Mouse (Mus musculus) neutrophil, adult 5-6 weeks (primary cell): ENCODE results near the gene Ctxn1. TPM values are rescaled to one million over a fixed set of nuclear protein-coding genes. Genes with fewer than 3 reads are reported as not detected.

ENCODE experiments used
- ATAC-seq: fragments of 151-379, 151-347 bp; 2 replicates; pipeline ENCODE4 v1.8.0; 2017; ENCODE audit warnings: mild to moderate bottlenecking, moderate TSS enrichment; ENCODE audit not compliant: insufficient number of reproducible peaks, poor library complexity, low FRiP score, severe bottlenecking; ENCODE audit errors: extremely low read depth
- total RNA-seq: library from RNA; stranded (forward); fragments of 200-1000 nt; gene quantifications from 2 replicates; pipeline ENCODE4 v1.2.3, GENCODE M21; 2017

Ctxn1 gene
- total RNA-seq, 1 experiment from 2014 or later: 0.35 TPM

DNA sequence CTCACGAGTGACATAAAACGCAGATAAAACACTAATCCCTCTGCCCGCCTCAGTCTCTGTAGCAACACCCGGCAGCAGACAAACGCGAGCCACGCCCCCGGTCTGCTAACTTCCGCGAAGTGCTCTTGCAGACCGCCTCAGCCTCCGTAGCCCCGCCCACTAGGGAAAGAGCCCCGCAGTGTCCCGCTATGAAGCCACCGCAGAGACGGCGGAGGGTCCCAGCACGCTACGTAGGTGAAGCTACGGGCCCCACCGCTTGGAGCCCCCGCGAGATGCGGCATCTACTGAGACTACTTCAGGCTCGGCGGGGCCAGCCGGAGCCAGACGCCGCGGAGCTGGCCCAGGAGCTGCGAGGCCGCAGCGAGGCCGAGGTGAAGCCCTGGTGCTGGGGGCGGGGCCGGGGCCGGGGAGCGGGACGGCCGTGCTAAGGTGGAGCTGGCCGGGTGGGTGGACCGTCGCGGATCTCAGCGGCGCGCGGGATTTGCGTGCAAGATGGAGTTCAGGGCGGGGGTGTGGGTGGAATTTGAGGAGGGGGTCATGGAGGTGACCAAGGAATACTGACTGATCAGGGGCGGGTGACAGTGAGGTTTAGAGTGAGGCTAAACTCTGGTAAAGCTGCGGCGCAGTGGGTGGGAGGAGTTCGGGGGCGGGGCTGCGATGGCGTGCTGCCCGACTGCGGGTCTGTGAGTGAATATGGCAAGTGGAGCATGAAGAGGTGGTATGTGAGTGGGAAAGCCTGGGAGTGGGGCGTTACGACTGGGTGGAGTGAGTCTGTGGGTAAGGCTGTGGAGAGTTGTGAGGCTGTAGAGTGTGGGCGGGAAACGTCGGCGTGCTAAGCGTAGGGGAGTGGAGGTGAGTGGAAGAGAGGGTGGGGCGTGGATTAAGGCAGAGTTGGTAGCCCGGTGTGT lies 5.9 kb downstream of the Ctxn1 start, which contains the start of gene Snapc2:
Gene Snapc2, plus strand, starts transcription at position 147 of the 908 bp plus-strand sequence.
- ATAC-seq: peak; percentile 84

DNA sequence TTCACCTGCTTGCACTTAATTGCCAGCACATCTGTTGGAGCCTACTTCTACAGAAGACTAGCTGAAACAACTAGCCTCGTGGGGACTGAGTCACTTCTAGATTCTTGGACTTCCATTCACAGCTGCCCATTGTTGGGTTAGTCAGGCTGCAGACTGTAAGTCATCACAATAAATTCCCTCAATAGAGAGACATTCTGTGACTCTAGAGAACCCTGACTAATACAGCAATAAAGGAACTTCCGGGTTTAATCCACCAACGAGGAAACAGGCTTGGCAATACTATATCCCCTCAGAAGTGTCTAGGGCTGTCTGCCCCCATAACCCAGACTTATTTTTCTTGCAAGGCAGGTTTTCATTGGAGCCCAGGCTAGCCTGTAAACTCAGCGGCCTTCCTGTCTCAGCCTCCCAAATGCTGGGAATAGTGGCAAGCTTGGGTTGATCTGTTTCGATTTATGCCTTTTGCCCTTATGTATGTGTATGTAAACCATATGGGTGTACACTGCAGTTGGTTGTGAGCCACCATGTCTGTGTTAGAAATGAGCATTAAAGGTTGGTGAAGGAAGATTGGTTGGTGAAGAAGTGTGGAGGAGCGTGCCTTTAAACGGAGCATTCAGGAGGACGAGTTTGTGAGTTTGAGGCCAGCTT lies 6.8 kb downstream of the Ctxn1 start:
- no peak for ATAC-seq

DNA sequence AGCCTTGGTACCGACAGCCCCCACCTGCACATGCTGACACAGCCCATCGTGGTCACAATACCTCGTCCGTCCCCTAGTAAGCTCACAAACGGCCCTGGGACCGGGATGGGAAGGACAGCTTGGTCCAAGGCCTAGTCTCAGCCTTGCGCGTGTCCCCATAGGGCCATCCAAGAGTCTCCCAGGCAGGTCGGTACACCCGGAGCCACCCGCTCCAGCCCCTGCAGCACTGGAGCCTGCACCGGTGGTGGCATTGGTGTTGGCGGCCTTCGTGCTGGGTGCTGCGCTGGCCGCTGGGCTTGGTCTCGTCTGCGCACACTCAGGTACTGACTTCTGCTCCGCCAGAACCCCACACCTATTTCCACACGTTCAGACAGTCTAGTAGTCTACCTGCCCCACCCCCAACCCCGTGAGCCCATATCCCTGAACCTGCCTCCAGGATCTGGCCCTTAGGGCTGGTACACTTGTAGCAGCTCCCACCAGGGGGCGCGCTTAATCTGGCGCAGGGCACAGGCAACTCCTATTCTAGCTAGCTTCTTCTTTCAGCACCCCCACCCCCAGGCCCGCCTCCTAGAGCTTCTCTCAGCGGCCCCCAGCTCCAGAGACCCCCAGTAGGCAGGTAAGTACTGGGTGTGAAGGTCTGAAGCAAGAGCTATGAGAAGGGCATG lies 8.6 kb downstream of the Ctxn1 start:
- ATAC-seq: peak; percentile 66

DNA sequence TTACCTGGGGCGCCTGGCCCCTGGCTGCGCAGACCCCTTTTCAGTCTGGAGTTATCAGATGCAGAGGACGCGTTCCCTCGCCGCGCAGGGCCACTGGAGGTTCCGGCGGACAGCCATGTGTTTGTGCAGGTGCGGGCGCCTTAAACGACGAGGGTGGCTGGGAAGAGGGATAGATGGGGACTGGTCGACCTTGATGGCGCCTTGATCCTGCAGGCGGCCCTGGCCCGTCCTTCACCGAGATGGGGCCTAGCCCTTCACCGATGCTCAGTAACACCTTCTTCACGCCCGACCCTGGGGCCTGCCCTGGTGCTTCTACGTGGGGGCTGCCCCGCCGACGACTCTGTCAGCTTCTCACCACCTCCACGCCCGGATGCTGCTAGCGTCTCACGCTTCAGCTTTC lies 9.9 kb downstream of the Ctxn1 start:
- no peak for ATAC-seq

DNA sequence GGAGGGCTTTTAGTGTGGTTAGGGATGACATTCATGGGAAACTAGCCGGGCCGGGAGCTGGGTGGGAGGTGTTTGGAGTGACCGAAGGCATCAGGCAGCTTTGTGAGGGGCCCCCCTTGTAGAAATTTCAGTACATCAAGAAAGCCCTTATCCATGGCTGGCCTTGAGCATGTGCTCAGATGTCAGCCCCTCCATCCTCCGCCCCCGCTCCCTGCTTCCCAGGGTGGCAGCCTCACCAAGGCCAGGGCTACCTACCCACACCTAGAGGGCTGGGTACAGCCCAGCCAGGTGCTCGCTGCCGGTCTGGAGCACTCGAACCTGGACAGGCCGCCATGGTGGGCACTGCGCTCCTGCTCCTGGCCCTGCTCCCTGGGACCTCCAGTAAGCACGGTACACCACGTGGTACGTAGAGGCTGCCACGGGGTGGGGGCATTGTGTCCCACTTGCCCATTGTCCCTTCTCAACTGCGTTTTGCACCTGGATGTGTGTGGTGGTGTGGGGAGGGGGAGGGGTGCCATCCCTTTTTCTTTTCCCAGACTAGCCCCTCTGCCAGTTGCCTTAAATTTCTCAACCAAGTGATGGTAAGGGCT lies 11.0 kb downstream of the Ctxn1 start, which contains the start of gene Tgfbr3l:
Gene Tgfbr3l, plus strand, starts transcription at position 264 of the 590 bp plus-strand sequence.
- ATAC-seq: no peak

DNA sequence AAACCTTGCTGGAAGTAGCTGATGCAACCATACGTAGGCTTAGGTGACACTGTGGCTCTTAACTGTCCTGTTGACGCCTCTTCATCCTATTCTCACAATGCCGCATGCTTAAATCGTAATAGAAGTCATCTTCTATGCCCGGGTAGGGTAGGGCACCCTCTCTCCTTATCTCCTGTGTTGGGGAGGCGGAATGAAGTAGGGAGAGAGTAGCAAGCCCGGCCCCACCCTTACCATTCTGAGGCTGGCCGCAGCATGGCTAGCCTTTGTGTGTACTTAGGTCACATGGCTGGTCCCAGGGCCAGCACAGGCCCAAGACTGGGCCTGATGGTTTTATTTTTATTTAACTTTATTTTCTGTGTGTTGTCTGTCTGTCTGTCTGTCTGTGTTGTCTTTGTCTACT lies 11.8 kb downstream of the Ctxn1 start:
- no peak for ATAC-seq

DNA sequence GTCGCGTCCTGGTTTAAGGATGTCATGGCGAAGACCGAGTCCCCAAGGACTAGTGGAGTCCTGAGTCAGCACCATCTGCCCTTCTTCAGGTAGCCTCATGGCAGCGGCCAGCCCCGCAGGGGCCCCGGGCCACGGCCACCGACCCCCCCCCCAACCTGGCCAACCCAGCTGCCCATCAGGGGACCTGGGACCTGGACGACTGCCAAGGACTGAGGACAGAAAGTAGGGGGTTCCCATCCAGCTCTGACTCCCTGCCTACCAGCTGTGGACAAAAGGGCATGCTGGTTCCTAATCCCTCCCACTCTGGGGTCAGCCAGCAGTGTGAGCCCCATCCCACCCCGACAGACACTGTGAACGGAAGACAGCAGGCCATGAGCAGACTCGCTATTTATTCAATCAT lies 13.3 kb downstream of the Ctxn1 start:
- ATAC-seq: no peak

DNA sequence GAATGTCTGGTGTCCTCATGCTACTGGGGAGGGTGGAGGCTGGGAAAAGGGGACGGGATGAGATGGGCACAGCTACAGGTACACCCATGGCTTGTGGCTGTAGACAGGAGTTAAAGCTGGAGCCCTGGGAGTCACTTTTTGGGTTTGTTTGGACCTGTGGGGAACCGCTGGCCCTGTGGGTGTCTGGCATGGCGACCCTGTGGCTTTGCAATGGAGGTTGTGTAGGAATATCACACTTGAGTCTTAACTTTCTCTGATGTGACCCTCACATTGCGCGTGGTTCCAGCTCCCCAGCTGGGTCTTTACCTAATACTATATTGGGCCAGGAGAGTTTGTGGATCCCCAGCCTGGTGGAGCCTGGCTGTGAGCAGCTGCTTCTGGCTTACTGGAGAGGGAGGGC lies 14.0 kb downstream of the Ctxn1 start:
- ATAC-seq: no peak

DNA sequence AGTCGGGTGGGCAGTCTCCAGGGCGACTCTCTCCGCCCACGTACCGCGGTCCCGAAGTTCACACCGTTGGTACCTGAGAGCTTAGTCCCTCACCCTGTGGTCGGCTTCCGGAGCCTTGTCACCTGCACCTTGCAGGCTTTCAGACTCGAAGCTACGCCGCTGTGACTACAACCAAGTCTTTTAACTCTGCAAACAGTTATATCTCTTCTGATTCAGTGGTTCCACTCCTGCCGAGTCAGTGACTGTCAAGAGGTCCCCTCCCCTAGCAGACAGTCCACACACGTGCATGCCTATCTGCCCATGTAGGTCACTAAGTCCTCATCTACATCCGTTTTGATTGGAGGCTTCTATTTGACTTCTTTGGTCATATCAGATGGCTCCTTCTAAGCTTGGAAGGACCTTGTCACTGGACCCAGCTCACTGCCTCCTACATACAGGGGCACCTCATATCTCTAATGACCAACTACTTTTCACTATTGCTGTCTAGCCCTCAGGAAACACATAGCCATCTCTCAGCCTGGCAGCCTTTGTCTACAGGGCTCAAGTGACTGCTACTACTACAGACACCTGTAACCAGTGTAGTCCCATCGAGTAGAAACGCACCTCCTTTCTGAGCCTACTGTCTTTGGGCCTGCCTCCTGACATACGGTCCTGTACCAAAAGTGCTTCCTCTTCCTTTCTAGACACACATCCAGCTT lies 19.7 kb downstream of the Ctxn1 start:
- 0 out of 2 replicates have a peak, but pooled peaks have one; percentile 2 for ATAC-seq

DNA sequence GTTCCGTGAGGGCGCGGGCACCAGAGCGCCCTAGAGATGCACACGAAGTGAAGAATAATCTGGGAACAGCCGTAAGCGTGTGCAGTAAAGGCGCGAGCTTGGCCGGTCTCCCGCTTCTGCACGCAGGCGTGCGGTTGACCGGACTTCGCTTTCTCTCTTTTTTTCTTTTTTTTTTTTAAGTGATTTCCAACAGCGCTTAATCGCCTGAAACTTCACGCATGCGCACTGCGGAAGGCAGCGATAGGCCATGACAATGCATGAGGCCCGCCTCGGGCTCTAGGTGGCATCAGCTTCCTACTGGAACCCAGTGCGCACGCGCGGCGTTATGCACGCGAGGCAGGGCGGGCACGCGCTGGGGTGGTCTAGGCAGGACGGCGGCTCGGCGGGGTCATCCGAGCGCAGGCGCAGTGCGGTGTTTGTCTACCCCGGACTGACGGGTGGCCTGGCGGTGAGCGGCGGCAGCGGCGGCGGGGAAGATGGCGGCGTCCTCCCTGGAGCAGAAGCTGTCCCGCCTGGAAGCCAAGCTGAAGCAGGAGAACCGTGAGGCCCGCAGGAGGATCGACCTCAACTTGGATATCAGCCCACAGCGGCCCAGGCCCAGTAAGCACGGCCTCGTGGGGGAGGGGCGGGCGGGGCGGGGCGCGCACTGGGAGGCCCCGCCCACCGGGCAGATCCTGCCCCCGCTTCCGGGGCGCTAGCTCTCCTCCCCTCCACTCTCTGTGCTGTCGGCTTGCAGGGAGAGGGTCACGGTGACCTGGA lies 20.5 kb downstream of the Ctxn1 start, which contains the start of the genes Map2k7 and Gm49320:
Gene Map2k7, plus strand, starts transcription at position 307 of the 759 bp plus-strand sequence.
Gene Gm49320, plus strand, starts transcription at position 432 of the 759 bp plus-strand sequence.
- ATAC-seq: peak; percentile 83

DNA sequence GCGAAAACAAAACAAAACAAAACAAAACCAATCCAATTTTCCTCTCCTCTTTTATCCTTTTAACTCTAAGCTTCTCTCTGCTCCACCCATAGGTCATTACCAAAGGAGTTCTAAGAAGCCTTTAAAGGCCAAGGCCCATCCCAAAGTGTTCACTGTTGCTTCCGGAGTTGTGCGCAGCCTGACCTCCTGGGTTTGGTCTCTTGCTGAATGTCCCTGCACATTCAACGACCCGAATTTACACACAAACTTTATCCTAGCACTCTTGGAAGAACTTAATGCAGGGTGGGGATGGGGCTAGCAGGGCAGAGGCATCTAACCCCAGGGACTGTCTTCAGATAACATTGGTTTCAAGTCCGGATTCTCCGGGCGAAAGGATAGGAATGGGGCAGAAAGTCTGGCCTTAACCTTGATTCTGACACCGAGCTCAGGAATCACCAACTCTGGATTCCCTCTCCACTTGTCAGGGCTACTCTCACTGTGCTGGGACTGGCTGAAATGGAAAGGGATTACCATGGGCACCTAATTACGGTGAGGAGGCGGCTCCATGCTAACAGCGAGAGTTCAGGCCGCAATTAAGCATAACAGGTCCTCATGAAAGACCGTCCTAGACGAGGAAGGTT lies 21.1 kb downstream of the Ctxn1 start:
- no peak for ATAC-seq

DNA sequence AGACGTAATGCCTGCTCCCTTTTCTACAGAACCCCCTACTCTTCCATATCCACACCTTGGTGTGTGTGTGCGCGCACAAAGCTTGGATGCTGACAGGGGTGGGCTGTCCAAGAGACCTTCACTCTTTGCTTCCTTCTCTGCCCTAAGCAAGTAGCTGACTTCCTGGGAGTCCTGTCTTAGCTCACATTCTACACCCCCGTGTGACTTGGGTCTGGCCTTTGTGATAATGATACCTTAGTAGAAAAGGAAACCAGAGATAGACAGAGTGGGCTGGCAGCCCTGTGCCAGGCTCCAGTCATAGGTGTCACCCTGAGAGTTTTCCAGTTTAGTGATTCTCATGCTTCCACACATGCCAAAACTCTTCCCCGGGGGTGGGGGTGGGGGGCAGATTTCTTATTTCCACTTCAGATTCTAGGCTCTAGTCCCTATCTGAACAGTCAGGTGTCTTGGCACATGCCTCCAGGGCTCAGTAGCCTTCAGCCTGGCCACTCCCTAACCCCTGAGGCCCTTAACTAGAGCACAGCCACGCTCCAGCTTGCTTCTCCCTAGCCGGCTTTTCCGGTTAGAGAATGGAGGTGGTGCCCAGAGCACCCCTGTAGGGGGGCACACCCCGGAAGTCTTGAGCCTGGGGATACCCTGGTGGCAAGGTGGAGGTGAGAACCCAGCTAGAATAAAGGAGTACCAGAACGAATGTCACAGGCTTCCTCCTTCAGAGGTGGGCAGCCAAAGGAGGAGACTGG lies 28.3 kb downstream of the Ctxn1 start:
- no peak for ATAC-seq

DNA sequence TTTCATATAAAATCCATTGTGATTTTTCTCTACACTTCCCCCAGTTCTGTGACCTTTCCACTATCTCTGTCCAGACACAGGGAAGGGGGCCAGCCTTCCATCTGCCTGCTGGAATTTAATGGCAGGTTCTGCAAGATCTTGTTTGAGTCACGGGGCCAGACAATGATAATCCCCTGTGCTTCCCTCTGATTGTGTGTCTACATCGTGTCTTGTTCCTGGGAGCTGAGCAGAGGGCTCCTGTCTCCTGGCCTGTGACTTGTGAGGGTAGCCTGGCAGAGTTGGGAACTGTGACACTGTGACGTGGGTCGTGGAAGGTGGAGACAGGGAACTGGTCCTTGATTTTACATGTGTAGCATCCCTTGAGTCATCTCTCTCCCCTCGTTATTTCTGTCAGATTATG lies 29.3 kb downstream of the Ctxn1 start:
- ATAC-seq: no peak

DNA sequence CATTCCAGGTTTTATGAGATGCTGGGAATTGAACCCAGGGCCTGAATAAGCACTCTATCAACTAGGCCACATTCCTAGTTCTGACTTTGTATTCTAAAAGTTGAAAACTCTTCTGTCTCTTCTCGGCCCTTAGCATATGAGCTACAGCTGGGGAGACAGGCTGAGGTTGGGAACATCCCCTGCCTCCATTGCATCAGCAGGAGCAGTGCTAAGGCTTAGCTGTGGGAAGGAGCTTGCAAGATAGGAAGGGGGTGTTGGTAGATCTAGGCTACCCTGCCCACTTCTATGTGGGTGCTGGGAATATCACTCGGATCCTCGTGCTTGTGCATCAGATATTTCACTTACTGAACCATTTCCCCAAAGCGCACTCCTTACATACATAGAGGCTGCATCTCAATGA lies 31.2 kb downstream of the Ctxn1 start:
- ATAC-seq: no peak

DNA sequence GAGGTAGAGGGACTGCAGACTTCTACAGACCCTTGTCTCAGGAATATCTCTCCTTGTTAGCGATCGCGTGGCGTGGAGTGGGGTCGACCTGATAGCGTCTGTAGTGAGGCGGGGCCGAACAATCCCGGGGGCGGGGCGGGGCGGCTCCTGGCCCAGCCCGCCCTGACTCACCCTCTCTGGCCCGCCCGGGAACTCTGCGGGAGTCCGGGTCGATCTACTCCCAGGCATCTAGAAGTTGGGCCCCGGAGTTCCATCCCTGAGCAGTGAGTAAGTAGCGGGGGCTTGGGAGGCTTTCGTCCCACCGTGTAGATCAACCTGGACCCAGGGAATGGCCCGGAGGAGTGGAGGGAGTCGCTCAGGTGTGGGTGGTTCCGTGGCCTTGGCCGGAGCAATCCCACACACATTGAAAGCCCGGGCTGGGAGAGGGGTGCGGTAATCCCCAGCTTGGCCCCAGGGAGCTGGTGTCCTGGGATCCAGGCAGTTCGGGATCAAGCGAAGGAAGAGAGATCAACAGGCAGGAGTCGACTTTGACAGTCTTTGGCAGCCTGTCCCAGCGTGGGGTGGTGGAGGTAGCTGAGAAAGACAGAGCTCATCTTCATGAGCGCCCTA lies 32.2 kb downstream of the Ctxn1 start, which contains the start of gene Lrrc8e:
Gene Lrrc8e, plus strand, starts transcription at position 89 of the 609 bp plus-strand sequence.
- ATAC-seq: no peak

DNA sequence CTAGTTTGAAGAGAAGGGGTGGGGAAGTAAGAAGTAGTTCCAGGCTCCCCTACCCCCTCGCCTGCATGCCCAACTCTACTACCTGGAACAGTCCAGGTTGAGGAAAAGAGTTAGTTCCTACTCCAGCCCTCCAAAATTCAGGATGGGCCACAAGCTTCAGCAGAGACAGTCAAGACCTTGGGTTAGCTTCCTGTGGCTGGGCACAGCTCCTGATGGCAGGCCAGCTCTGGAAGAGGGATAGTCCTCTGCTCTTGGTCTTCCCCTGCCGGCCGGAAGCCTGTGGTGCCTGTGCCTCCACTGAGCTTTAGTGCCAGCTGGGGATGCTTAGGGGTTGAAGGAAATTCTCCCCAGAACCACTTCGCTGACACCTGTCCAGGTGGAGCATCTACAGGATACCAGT lies 32.8 kb downstream of the Ctxn1 start:
- ATAC-seq: no peak
